Mouse (Mus musculus) retina, adult 2 months (tissue): ENCODE measurements at regions not wholly inside any gene's neighbourhood (a gene's known extent, or its start where the extent isn't known, plus 50 kb on each side); places are given as distances from the start of the nearest gene placed in this dataset.

Experiments
- DNase-seq: peaks from one replicate; pipeline ENCODE4 v3.0.0-alpha.2; 2012; ENCODE audit warnings: low read depth, low spot score

DNA sequence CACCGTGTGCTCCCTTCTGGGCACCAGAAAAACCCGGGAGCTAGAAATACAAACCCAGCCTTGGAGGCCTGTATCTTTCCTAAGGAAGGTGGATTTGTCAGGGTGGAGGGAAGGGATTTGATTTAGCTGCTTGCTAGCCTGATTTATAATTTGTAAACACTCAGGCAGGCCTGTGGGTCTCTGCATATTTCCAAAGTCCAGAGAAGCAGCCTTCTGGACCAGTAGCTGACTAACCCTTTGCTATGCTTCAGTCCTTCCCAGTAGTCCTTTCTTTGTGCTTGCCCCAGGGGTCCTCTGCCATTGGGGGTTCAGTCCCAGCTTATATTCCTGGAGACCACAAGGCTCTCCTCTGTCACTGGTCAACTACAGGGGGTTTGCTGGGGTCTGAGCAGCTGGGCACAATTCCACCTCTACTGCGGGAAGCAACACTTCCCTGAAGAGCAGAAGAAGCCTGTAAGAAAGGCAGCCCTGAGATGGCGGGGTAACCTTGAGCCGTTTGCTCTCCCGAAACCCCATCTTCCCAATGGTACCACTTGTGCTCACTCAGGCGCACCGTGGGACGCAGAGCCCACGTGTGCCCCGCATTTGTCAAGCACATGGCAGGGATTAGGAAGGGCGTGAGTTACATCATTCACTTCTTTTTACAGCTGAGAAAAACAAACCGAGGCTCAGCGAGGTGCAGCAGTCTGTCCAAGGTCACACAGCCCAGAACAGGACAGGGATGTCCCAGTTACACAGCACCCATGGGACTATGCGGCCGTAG lies 85.7 kb downstream of the 1700001O22Rik start:
- no peak for DNase-seq

DNA sequence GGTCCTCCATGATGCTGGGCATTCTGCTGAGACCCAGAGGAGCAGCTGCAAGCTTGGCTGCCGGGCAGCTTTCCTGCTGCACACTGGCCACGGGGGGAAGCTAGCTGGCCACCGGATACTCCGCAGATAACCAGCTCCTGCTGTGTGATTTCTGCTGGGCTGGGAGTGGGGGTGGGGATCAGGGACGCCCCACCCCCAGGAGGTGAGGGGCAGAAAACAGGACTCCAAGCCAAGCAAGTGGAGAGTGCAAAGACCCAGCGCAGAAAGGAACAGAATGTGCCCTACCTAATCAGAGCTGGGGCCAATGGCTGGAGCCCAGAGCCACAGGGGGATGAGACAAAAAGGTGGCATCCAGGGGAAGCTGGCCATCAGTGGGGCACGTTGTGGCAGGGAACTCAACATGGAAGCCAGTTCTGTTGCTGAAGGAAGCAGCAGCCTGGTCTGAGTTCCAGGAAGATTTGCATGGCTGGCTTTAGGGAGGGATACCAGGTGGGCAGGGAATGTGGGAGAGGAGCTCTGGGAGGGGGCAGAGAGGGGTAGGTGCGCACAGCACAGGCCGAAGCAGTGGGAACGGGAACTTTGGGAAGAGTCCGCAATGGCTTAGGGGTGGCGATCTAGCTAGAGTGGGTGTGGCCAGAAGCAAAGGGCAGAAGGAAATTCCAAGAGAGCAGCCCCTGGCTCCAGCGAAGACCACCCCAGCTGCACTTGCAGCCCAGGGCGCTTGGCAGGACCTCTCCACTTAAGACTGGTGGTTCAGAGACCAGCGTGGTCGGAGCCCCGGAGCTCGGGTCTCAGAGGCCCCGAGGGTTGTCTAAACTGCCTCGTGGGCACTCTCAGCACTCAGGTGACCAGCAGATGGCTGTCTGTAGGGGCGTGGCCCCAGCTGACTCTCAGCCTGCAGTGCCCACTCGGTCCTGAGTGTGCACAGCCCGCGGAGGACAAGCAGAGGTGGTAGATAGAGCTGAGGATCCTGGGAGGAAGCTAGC lies 86.6 kb downstream of the 1700001O22Rik start:
- DNase-seq = no peak

DNA sequence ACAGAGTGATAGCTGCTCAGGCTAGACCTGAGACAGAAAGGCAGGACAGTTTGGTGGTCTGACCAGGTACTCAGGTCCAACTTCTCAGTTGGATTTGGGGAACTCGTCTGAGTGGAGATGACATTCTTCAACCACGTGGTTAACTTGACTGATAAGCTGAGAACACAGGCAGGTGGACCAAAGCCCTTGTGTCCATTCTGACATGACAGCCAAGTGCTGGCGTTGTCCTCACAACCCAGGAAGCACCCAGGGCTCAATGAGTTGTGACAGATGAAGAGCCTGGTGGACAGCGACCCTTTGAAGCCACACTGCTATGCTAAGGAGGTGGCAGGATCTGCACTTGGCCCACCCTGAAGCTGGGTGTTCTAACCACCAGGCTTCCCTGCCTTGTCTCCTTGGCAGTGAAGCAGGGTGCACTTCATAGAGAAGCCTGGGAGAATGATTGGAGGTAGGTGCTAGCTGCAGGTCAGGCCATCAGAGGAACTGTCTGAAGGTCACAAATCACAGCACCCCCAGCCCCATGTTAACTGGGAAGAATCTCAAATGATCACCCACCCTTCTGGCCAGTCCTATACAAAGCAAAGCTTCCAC lies 87.6 kb downstream of the 1700001O22Rik start:
- DNase-seq = no peak

DNA sequence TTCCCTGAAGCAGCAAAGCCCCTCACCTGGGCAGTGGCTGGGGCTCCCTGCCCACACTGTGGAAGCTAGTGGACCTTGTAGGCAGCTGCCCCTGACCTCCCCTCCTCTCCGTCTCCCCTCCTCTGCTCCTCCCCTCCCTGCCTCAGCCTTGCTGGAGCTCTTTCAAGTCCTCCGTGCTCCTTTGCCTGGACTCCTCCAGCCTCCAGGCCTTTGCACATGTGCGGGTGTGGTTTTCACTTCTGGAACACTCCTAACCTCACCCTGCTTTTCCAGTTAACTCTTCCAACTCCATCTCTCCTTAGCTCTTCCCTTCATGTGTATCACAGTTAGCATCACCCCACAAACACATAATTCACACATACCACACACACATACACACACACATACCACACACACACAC lies 89.9 kb downstream of the 1700001O22Rik start:
- no peak for DNase-seq

DNA sequence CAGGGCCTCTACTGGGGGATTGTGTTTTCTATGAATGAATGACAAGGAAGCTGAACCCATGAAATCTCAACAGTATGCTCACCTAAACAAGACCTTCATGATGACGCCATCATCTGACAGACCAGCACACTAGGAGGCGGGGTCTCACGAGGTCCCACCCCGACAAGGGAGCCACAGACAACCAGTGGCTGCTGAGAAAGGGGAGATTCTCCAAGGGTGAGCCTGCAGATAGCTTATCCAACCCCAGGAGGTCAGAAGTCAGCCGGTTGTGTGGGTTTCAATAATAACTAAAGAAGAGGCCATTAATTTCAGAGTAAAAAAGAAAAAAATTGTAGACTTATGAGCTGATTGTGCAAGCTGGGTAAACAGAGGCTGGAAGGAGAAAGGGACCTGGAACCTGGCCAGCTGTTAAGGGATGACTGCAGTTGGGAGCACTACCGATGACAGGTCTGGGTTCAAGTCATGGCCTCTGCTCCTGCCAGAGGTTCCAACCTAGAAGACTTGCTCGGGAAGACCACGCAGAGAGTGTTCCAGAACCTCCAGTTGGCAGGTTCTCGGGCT lies 90.5 kb downstream of the 1700001O22Rik start:
- DNase-seq = no peak

DNA sequence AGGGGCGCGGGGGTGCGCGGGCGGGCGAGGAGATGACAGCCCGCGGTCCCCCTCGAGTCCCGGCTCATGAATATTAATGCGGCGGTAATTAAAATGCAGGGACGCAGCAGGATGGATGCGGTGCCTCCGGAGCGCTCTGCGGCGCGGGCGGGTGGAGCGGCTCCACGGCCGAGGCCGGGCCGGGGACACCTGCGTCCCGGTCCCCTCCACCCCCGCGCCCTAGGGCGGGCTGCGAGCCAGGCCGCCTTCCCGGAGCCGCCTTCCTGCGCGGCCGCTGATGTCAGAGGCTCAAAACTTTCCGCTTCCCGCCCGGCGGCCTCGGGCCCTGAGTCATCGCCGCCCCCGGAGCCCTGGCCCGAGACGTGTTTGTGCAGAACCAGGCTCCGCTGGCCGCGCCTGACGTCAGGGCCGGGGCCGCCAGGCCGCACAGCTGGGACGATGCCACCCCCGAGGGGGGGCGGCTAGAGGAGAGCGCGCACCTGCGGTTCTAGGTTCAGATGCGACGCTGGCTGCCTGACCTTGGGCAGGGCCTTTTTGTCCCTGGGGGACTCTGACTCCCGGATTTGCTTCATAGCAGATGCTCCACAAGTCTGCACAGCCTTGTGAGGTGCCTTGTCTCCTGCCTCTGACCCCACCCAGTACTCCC lies 91.5 kb downstream of the 1700001O22Rik start:
- DNase-seq = no peak

DNA sequence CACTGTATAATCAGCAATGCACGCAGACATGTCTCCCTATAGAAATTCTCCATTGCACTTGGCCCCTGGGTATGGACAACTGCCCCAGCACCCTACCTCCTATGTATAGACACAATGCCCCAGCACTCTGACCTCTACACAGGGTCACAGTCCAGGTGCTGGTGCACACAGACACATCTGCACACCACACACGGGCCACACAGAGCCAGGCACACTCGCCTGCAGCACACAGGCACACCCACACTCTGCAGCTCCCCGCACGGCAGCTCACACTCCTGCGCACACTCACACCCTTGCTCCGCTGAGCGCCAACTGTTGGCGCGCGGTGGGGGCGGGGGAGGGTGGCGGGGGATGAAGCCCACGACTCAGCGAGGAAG lies 92.0 kb downstream of the 1700001O22Rik start:
- no peak for DNase-seq

DNA sequence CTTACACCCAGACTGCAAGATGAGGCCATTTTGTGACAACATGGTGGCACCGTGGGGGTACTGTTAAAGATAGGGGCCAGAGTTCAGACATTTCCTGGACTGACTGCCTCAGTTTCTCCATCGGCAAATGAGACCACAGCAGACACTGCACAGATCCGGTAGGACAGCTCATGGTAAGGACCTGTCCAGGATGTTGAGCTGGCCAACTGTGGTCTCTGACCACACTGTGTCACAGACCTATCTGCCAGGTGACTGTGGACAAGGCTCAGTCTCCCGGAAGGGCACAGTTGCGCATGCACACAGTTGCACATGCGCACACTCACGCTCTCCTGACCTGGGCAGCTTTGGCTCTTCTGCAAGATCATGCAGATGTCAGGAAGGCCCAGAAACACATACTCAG lies 92.6 kb downstream of the 1700001O22Rik start:
- DNase-seq = no peak

DNA sequence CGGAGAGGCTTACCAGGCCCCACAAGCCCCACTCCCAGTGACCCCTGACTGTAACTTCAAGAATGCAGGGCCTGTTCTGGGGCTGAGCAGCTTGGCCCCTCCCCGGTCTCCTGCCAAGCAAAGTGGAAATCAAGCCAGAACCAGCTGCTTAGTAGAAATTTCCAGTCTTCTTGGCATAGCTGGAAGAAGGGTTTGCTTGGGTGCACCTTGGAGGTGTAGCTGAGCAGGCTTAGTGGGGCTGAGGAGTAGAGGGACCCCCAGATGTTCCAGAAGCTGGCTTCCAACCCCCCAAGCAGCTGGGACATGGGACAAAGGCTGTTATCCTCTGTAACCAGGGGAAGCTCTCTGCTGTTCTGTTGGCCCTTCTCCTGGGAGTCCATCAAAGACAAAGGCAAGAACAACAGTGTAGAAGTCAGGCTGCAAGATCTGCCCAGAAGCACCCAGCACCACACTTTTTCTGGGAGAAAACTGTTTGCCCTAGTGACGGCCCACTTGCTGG lies 94.0 kb downstream of the 1700001O22Rik start:
- DNase-seq = no peak

DNA sequence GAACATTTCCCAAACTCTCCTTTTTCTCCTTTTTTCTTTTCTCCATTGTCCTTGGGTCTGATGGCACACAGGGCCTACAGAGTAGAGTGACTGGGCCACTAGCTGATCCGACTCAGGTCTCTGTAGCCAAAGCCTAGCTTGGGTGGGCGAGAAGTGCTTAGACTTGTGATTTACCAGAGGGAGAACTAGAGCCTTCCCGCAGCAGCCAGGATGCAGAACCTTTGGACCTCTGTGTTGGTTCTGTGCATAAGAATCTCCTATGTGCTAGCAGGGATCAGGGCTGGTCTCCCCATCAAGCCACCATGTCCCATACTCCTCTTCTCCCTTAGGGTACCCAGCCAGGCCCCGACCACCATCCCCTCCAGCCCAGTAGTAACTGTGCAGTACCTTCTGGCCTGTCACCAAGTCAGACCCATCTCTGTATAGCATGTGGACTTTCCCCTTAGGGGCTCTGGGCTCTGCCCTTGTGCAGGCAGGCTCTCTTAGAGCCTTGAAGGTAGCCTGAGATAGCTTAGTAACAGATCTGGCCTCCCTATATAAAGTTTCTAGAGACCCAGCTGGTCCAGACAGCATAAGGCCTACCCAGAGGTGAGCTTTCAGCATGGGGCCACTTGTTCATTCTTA lies 94.6 kb downstream of the 1700001O22Rik start:
- no peak for DNase-seq

DNA sequence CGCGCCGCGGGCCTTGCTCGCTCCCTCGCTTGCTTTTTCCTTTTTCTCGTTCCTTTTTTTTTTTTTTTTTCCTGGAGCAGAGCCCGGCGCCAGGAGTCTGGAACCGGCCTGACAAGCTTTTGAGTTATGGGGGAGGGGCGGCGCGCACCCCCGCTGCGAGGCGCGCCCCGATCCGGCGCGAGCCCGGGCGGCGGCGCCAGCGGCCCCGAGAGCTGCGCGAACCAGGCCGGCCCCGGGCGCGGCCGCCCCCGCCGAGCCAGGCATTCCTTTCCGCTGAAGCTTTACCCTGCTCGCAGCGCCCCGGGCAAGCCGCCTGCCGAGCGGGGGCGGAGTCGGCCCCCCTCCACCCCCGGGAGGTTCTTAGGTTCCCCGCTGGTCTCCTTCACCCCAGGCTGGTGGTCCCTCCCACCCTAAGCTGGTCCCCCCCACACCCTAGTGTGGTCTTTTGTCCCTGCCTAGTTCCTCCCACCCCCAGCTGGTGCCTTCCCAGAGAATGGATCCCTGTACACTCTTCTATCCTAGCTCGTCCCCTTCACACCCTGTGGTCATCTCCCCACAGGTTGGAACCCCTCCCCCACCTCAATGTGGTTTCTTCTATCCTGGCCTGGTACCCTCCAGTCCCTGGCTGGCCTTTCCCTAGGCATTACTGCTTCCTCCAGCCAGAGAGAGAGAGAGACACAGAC lies 95.3 kb downstream of the 1700001O22Rik start:
- no peak for DNase-seq

DNA sequence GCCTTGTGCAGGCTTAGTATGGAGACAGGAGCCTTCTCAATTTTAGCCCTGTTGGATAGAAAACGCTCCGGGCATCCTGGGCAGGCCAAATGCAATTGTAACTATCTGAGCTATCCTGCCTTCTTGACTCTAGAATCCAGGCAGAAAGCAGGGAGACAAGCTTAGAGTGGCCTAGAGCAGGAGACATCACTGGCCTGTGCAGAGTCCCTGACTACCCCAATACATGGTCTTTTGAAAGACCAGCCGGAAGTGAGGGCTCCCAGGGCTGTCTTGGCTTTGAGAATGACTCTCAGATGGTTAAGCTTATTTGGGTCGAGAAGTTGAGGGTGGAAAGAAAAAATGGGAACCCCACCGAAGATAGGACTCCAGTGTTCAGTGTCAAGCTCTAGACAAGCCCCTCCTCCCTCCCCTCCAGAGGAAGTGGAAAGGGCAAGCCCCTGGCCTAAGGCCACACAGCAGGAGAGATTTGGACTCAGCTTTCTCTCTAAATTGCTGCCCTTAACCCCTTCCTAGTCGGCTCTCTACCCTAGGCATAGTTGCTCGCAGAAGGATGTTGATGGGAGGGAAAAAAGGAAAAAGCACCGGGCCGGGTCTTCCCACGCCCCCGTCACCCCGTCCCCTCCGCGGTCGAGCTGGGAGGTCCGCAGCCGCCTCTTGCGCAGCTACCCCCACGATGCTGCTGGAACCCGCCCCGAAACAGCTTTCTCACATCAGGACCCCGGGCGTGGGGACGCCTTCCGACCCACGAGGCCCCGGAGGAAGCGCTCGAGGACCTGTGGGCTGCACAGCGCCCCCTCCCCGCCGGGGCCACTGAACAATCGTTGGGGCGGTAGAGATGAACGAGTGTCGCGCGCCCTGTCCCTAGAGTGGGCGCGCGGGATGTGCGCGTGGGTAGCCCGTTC lies 96.1 kb downstream of the 1700001O22Rik start:
- DNase-seq = no peak

DNA sequence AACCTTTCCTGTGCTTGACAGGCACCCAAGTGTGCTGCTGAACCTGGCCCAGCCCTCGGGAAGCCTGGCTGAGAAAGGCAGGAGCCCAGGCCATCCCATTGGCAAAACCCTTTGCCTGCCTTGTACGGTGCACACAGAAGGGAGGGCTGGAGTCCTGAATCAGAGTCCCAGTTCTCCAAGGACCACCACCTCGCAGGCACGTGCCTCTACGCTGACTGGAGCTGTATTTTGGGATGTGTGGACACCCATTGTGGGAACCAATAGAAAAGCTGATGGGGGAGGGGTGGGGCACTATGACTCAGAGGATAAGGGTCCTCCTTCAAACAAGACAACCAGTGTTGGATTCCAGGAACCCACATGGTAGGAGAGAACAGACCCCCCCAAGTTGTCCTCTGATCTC lies 97.4 kb downstream of the 1700001O22Rik start:
- no peak for DNase-seq

DNA sequence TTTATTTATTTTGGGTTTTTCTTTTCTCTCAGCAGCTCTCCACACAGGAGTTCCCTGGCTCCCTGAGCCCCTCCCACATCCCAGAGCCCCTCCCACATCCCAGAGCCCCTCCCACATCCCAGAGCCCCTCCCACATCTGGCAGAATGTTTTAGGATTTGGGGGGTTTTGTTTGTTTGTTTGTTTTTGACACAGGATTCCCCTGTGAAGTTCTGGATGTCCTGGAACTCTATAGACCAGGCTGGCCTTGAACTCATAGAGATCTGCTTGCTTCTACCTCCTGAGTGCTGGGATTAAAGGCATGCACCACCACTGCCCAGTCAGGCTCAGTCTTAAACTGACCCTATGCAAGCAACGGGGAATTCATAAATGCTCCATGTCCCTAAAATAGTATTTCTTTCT lies 100.2 kb downstream of the 1700001O22Rik start:
- DNase-seq = no peak

DNA sequence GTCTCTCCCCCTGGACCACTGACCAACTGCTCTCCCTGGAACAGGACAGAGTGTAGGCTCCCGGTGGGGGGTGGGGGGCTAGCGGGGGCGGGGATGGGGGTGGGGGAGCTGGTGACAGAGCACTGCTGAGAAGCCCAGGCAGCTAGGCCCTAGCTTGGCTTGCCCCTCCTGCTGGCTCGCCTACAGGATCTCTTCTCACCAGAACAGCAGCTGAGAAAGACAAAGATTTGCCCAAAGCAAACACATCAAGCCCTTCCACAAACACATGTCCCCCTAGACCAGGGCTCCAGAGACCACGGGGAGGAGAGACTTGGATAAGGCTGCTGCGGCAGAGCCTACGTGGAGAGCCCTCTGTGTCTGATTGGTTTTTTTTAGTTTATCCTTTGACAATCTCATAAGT lies 100.8 kb downstream of the 1700001O22Rik start:
- no peak for DNase-seq

DNA sequence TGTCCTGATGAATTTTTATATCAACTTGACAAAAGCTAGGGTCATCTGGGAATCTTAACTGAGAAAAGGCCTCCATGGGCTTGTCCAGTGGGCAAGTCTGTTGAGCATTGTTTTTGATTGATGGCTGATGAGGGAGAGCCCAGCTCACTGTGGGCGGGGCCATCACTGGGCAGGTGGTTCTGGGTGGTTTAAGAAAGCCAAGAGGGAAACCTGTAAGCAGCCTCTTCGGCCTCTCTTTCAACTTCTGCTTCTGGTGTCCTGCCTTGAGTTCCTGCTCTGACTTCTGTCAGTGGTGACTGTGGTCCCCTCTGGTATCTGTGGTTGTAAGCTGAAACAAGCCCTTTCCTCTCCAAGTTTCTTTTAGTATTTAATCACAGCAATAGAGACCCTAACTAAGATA lies 102.6 kb downstream of the 1700001O22Rik start:
- DNase-seq = no peak

DNA sequence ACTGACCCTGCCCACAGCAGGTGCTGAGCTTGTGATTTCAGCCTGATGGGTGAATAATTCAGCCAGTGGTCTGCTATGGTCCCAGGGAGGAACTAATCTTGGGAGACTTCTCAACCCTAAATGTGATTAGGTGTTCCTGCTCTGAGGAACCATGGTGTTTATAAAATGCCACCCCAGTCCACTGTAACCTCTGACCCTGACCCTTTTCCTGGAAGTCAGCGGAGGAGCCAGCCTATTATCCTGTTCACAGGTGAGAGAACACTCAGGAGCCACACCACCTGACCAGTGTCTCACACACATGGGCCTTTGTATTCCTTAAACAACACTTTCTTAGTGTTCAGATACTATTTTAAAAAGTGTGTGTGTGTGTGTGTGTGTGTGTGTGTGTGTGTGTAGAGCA lies 103.0 kb downstream of the 1700001O22Rik start:
- DNase-seq = no peak

DNA sequence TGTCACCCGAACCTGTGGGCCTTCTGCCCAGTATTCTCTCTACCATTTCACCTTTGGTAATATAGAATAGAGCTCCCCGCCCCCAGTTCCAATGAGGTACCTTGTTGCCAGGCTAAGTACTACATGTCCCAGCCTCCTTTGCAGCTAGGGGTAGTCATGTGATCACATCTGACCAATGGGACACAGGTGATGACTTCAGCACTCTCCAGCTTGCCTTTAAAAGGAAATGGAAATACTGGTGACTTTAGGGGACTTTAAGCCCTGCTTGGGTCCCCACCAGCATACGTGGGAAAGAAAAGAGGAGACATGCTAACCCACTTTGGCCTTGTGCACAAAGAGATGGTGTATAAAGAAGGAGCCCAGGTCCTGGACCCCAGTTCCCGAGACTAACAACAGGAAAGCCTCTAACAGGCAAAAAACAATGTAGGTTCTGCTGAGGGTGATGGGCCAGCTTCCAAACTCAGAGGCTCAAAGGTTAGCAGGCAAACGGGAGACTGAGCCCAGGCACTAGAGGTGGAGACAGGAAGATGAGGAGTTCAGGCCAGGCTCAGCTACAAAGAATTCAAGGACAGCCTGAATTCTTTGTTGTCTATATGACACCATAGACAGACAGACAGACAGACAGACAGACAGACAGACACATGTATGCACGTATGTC lies 103.5 kb downstream of the 1700001O22Rik start:
- DNase-seq = no peak
